Mouse (Mus musculus) C2C12 (cell line): Measurements from ENCODE around the gene Rab3gap2.

Source experiments
- CTCF ChIP-seq: IDR thresholded peaks from one replicate; pipeline ENCODE4 v1.5.1; 2011; ENCODE audit not compliant: control insufficient read depth, insufficient read depth, insufficient read length
- USF1 ChIP-seq: IDR thresholded peaks from one replicate; pipeline ENCODE4 v1.6.1; 2011; ENCODE audit warnings: low read depth, mild to moderate bottlenecking, control low read depth, moderate library complexity

DNA sequence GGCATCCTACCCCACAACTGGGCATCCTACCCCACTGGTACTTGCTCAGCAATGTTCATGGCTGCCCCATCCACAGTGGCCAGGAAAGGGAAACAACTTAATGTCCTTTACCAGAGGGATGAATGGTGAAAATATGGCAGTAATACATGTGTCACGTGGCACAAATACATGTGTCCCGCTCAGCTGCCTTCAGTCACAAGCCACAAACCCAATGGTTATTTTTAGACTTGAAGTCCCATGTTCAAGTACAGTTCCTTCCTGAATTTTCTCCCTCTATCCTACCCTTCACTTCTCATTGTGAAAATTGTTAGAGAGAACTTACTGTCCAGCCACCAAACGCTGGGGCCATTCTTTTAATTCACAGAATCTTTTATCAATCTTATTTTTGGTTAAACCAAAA is 7.6 kb upstream of the Rab3gap2 start:
- no peak for TF ChIP-seq CTCF
- TF ChIP-seq USF1, result peak; percentile 18
